Mouse (Mus musculus) kidney, adult 2 months (tissue): ENCODE measurements around the gene Dapp1.

Source experiments
- CTCF ChIP-seq: fragments of 200-500 bp; conservative IDR thresholded peaks from 2 replicates; pipeline ENCODE4 v1.5.1; 2011; ENCODE audit warnings: low read depth, mild to moderate bottlenecking, control low read depth, low read length, moderate library complexity, mixed read lengths; ENCODE audit not compliant: insufficient read depth, insufficient read length
- POLR2A ChIP-seq: fragments of 200-500 bp; IDR thresholded peaks from one replicate; pipeline ENCODE4 v1.6.1; 2011; ENCODE audit warnings: low read depth, low read length, control low read depth

GRCm38 (mm10) chr3:137938608-137939007 lies 42.7 kb downstream of the Dapp1 start:
- TF ChIP-seq CTCF (peak; percentile 27; the same call in 1 of the 2 replicates), POLR2A (no peak)
